Mouse (Mus musculus) limb, embryonic 14.5 days (tissue): Measurements from ENCODE around the gene Bckdk. TPM values are rescaled to one million over a fixed set of nuclear protein-coding genes. Genes with fewer than 3 reads are reported as not detected.

Experiments
- ATAC-seq: fragments of 200-750 bp; cut with Nextera tagmentation; 2 replicates; pipeline ENCODE4 v1.8.0; 2017; ENCODE audit warnings: low read depth, moderate number of reproducible peaks, moderate TSS enrichment; ENCODE audit not compliant: low FRiP score
- DNase-seq: peaks from one replicate; pipeline ENCODE4 v3.0.0-alpha.2; 2015; ENCODE audit warnings: low spot score
- H3K27ac ChIP-seq: fragments of 300-500 bp; sonication (generic); replicated peaks from 2 replicates; pipeline ENCODE4 v1.5.1; 2014; ENCODE audit warnings: low read depth, mild to moderate bottlenecking, low read length, moderate library complexity, mixed read lengths
- H3K27me3 ChIP-seq: fragments of 300-500 bp; sonication (generic); 2 replicates; pipeline ENCODE4 v1.6.1; 2014; ENCODE audit warnings: low read length, mixed read lengths; ENCODE audit not compliant: control insufficient read depth, insufficient read depth
- H3K36me3 ChIP-seq: fragments of 300-500 bp; sonication (generic); 2 replicates; pipeline ENCODE4 v1.6.1; 2014; ENCODE audit warnings: mild to moderate bottlenecking, low read length, moderate library complexity, mixed read lengths; ENCODE audit not compliant: control insufficient read depth, insufficient read depth
- H3K4me1 ChIP-seq: fragments of 300-500 bp; sonication (generic); 2 replicates; pipeline ENCODE4 v1.6.1; 2014; ENCODE audit warnings: antibody characterized with exemption, low read length, mixed read lengths; ENCODE audit not compliant: control insufficient read depth, insufficient read depth
- H3K4me2 ChIP-seq: fragments of 300-500 bp; sonication (generic); replicated peaks from 2 replicates; pipeline ENCODE4 v1.6.1; 2014; ENCODE audit warnings: low read depth, mild to moderate bottlenecking, low read length, moderate library complexity; ENCODE audit not compliant: severe bottlenecking
- H3K4me3 ChIP-seq: fragments of 300-500 bp; sonication (generic); replicated peaks from 2 replicates; pipeline ENCODE4 v1.5.1; 2014; ENCODE audit warnings: low read length
- H3K9ac ChIP-seq: fragments of 300-500 bp; sonication (generic); 2 replicates; pipeline ENCODE4 v1.6.1; 2014; ENCODE audit warnings: mild to moderate bottlenecking, low read depth, low read length, moderate library complexity; ENCODE audit not compliant: severe bottlenecking
- H3K9me3 ChIP-seq: fragments of 300-500 bp; sonication (generic); 2 replicates; pipeline ENCODE4 v1.6.1; 2016; ENCODE audit warnings: low read length; ENCODE audit not compliant: control insufficient read depth
- POLR2A ChIP-seq: fragments of 200-500 bp; IDR thresholded peaks from 2 replicates; pipeline ENCODE4 v1.8.0; 2012; ENCODE audit warnings: inconsistent platforms, mild to moderate bottlenecking, moderate library complexity, borderline replicate concordance; ENCODE audit not compliant: insufficient read depth, insufficient read length; ENCODE audit errors: extremely low read depth
- WGBS: fragments of 180-500 bp; shearing (Covaris S2); extraction: QIAGEN DNeasy Blood & Tissue Kit; methylation state at CpG from one replicate; pipeline ENCODE4 v1.1.7; 2014; 5-methylcytosine and 5-hydroxymethylcytosine counted together
- polyA plus RNA-seq, 2 experiments: library from polyadenylated mRNA; depleted of rRNA in 1 of 2; stranded (reverse) in 1 of 2; unstranded in 1 of 2; fragments of >200 nt; fragmentation: Nextera tagmentation in 1 of 2; extraction: Ambion mirVana in 1 of 2; gene quantifications; 2 replicates each; pipeline versions ENCODE4 v1.2.1 to v1.2.3; 2012 to 2014

Gene Bckdk
- polyA plus RNA-seq, 2 experiments: 67.0 to 122 TPM

DNA sequence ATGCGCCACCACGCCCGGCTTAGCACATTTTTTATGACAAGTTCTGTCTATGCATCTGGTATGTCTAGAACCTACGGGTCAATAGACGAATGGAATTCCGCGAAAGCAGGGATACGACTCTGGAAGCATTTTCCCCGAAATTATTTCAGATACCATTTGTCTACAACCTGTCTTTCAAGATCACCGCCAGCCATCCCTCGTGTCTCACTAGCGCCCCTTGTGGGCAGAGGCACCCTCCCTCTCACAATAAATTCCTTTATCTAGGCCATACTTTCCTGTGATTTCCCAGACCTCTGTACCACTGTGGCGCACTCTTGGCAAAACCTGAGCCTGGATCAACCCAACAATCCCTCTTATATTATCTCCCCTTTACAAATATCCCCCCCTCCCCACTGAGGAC lies 7.5 kb upstream of the Bckdk start:
- ATAC-seq (no peak), DNase-seq (peak; percentile 24)
- Histone ChIP-seq H3K4me3 (no peak overlapping the region), H3K9me3 (no peaks in the 10 kb centered on the region), H3K4me1 (peaks cover 4% of the 10 kb centered on the region), H3K9ac (no peak overlapping the region), H3K36me3 (peaks cover 22% of the 10 kb centered on the region), H3K4me2 (no peak overlapping the region), H3K27ac (no peak overlapping the region), H3K27me3 (no peaks in the 10 kb centered on the region)
- no peak for TF ChIP-seq POLR2A
- WGBS: 61% methylated on average over 13 of the region's 13 CpGs

GRCm38 (mm10) chr7:127897542-127897941 lies 6.3 kb upstream of the Bckdk start:
- no peak for DNase-seq
- Histone ChIP-seq H3K4me2 (no peak overlapping the region), H3K9me3 (no peaks in the 10 kb centered on the region), H3K4me1 (peaks cover 4% of the 10 kb centered on the region), H3K4me3 (no peak overlapping the region), H3K9ac (no peak overlapping the region), H3K27me3 (no peaks in the 10 kb centered on the region), H3K27ac (no peak overlapping the region), H3K36me3 (peaks cover 14% of the 10 kb centered on the region)
- no peak for TF ChIP-seq POLR2A
- no peak for ATAC-seq
- 87% methylated on average over 7 of the region's 7 CpGs for WGBS

DNA sequence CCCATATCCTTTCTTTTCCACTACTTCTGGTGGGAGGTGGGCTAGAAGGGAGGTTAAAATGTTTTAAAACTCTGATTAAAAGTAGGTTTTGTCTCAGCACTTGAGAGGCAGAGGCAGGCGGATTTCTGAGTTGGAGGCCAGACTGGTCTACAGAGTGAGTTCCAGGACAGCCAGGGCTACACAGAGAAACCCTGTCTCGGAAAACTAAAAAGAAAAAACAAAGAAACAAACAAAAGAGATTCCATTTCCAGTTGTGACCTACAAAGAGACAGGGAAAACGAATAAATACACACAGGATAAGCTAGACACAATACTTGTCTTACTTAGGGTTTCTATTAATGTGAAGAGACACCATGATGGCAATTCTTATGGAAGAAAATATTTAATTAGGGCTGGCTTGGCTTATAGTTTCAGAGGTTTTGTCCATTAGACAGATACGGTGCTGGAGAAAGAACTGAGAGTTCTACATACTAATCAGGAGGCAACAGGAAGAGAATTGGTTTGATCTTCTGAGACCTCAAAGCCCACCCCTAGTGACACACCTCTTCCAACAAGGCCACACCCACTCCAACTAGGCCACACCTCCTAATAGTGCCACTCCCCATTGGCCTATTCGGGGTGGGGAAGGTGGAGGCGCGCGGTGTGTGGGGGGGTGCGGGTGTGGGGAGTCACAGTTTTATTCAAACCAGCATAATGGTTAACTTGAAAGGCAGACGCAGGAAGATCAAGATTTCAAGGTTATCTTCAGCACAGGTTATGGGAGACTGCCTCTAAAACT lies 5.5 kb upstream of the Bckdk start:
- 40% methylated on average over 10 of the region's 10 CpGs for WGBS
- DNase-seq: no peak
- Histone ChIP-seq H3K9me3 (no peaks in the 10 kb centered on the region), H3K27ac (no peak overlapping the region), H3K9ac (no peak overlapping the region), H3K4me2 (no peak overlapping the region), H3K27me3 (no peaks in the 10 kb centered on the region), H3K4me3 (no peak overlapping the region), H3K4me1 (peaks cover 4% of the 10 kb centered on the region), H3K36me3 (peaks cover 6% of the 10 kb centered on the region; the same call in 1 of the 2 replicates)
- no peak for TF ChIP-seq POLR2A
- ATAC-seq: no peak

DNA sequence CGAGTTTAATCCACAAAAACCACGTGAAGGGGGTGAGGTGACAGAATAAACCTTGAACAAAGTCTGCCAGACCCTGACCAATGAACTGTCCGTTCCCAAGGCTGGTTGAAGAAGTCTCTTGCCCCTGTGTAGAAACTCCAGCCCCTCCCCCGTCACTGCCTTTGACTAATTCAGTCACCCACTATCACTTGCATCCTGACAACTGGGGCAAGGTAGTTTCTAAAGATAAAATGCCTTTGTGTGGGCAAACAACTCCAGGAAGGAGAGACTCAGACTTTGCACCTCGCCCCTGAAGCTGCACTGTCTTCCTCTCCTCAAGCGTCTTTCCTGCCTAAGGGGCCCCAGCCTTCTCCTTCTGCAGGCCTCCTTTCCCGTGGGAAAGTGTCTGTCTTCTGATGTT lies 3.9 kb upstream of the Bckdk start:
- WGBS: 49% methylated on average over 7 of the region's 7 CpGs
- H3K4me1 ChIP-seq: peaks cover 5% of the 10 kb centered on the region; the same call in 1 of the 2 replicates
- peaks cover 1% of the 10 kb centered on the region; the same call in 1 of the 2 replicates for H3K36me3 ChIP-seq
- no peak overlapping the region for H3K4me2 ChIP-seq
- no peak overlapping the region for H3K9ac ChIP-seq
- no peaks in the 10 kb centered on the region for H3K9me3 ChIP-seq
- no peak overlapping the region for H3K27ac ChIP-seq
- H3K27me3 ChIP-seq: no peaks in the 10 kb centered on the region
- H3K4me3 ChIP-seq: no peak overlapping the region
- ATAC-seq (no peak), DNase-seq (no peak)
- no peak for TF ChIP-seq POLR2A

DNA sequence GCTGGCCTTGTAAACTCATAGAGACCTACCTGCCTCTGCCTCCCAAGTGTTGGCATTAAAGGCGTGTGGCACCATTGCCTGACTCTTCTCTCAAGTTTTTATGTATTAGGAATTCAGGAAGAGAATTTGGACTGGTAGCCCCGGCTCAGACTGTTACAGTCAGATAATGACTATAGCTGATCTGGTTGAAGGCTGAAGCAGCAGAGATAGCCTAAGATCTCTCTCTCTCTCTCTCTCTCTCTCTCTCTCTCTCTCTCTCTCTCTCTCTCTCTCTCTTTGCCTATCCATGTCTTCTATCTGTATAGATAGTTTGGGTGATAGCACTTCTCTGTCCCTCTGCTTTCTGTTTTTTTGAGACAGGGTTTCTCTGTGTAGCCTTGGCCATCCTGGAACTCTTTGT lies 2.1 kb upstream of the Bckdk start:
- H3K4me1 ChIP-seq: peaks cover 5% of the 10 kb centered on the region; the same call in 1 of the 2 replicates
- H3K27me3 ChIP-seq: no peaks in the 10 kb centered on the region
- no peak overlapping the region for H3K9ac ChIP-seq
- DNase-seq (no peak), ATAC-seq (no peak)
- H3K4me2 ChIP-seq: no peak overlapping the region
- no peaks in the 10 kb centered on the region for H3K9me3 ChIP-seq
- H3K4me3 ChIP-seq: no peak overlapping the region
- 77% methylated on average over 2 of the region's 2 CpGs for WGBS
- H3K27ac ChIP-seq: no peak overlapping the region
- TF ChIP-seq POLR2A: no peak
- H3K36me3 ChIP-seq: peaks cover 19% of the 10 kb centered on the region
